Mouse (Mus musculus): ENCODE results near the gene Ankrd11.

Ankrd11 gene

DNA sequence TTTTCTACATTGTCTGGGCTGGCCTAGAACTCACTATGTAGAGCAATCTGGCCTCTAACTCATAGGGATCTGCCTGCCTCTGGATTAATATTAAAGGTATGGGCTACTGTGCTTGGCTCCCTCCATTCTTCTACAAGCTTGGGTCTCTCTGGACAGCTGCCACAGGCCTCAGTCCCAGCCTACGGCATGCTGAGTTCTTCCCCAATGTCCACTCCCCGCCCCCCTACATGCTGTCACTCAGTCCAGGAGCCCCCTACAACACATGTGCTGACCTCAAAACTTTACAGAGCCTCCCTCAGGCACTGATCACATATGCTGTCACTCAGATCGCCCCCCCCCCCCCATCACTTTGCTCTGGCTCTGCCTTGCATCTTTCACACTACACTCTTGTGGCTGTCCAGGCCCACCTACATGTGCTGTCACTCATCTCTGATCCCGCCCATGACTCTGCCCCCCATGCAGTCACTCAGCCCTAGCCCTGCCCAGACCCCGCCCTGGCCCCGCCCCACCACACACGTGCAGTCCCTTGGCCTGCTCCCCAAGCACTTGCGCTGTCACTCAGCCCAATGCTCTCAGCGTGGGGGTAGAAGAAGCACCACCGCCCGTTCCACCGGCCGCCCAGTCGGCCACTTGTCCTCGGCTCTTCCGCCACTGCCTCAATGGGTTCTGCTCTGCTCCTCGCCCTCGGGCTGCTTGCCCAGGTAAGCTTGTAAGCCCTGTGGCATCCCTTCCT, 194.1 kb downstream of the Ankrd11 start, which contains the start of gene Cdh15:
TSS of gene Cdh15 (plus strand) at position 138 of the 733 bp plus-strand sequence.
- DNase-seq (ENCODE audit: low read depth) = peak; percentile 53

GRCm38 (mm10) chr8:122845662-122846061, 196.4 kb downstream of the Ankrd11 start:
- DNase-seq (ENCODE audit: low read depth) = no peak

DNA sequence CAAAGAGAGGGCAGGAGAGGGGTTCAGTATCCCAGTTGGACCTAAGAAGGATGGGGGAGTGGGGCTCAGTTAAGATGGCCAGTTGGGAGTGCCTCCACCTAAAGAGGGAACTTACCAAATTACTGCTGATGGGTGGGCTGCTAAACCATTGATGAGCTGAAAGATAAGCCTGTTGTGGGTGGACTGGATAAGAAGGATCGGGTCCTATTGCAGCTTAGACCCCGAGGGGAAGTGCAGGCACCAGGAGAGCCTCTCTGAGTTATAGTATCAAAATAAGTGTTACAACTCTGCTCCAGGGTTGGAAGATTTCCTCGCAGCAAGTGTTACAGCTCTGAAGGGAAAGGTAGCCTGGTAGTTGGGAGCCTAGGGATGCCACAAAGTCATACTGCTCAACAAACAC, 197.9 kb downstream of the Ankrd11 start:
- no peak for DNase-seq (ENCODE audit: low read depth)

GRCm38 (mm10) chr8:122836696-122837095, 205.4 kb downstream of the Ankrd11 start:
- DNase-seq (ENCODE audit: low read depth) = no peak

DNA sequence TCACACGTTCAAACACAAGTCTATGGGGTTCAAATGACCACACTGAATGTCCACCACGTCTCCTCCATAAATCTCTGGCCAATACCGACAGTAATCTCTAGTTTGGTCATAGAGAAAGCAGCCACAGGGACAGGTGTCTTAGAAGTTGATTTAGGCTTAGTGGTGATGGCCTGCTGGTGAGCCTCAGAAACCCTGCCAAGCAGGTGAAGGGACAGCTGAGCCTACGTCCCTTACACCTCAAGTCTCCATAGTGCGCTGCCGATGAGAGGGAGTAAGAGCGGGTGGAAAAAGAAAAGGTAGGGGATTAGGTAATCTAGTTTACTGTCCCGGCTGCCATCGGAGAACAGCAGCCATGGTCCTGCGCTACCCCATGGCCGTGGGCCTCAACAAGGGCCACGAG, 205.9 kb downstream of the Ankrd11 start:
- no peak for DNase-seq (ENCODE audit: low read depth)

- DNase-seq (ENCODE audit: low read depth) = peak; percentile 84
Observed at GRCm38 (mm10) chr8:122834971-122835370, 207.1 kb downstream of the Ankrd11 start.

GRCm38 (mm10) chr8:122834416-122834815, 207.7 kb downstream of the Ankrd11 start:
- no peak for DNase-seq (ENCODE audit: low read depth)
